Mouse (Mus musculus) intestine, postnatal 0 days (tissue): Measurements from ENCODE around the gene Knstrn. TPM values are rescaled to one million over a fixed set of nuclear protein-coding genes. Genes with fewer than 3 reads are reported as not detected.
A peak's percentile ranks its signal among the peaks of the same experiment; 100 is the strongest.

Experiments used
- ATAC-seq: fragments of 200-750 bp; cut with Nextera tagmentation; 2 replicates; pipeline ENCODE4 v1.8.0; 2017; ENCODE audit warnings: mild to moderate bottlenecking, moderate TSS enrichment, moderate library complexity
- H3K27ac ChIP-seq: fragments of 300-500 bp; sonication (generic); 2 replicates; pipeline ENCODE4 v1.5.1; 2014; ENCODE audit warnings: mild to moderate bottlenecking, low read depth, low read length, moderate library complexity
- H3K27me3 ChIP-seq: fragments of 300-500 bp; sonication (generic); replicated peaks from 2 replicates; pipeline ENCODE4 v1.6.1; 2014; ENCODE audit warnings: low read length, mixed read lengths; ENCODE audit not compliant: control insufficient read depth, insufficient read depth
- H3K36me3 ChIP-seq: fragments of 300-500 bp; sonication (generic); 2 replicates; pipeline ENCODE4 v1.6.1; 2014; ENCODE audit warnings: mild to moderate bottlenecking, moderate library complexity; ENCODE audit not compliant: control insufficient read depth, insufficient read depth
- H3K4me1 ChIP-seq: fragments of 300-500 bp; sonication (generic); replicated peaks from 2 replicates; pipeline ENCODE4 v1.6.1; 2014; ENCODE audit warnings: antibody characterized with exemption, low read length, mixed read lengths; ENCODE audit not compliant: control insufficient read depth, insufficient read depth
- H3K4me2 ChIP-seq: fragments of 300-500 bp; sonication (generic); replicated peaks from 2 replicates; pipeline ENCODE4 v1.6.1; 2014; ENCODE audit warnings: low read depth, mild to moderate bottlenecking, moderate library complexity
- H3K4me3 ChIP-seq: fragments of 300-500 bp; sonication (generic); 2 replicates; pipeline ENCODE4 v1.5.1; 2014; ENCODE audit warnings: low read depth, low read length
- H3K9ac ChIP-seq: fragments of 300-500 bp; sonication (generic); 2 replicates; pipeline ENCODE4 v1.6.1; 2014; ENCODE audit warnings: mild to moderate bottlenecking, low read depth, low read length
- H3K9me3 ChIP-seq: fragments of 300-500 bp; sonication (generic); 2 replicates; pipeline ENCODE4 v1.6.1; 2016; ENCODE audit warnings: mixed run types; ENCODE audit not compliant: control insufficient read depth
- CTCF ChIP-seq: sonication (generic); IDR thresholded peaks from 2 replicates; pipeline ENCODE4 v1.5.1; 2016; ENCODE audit warnings: low read depth, mild to moderate bottlenecking, control low read depth, antibody characterized with exemption, moderate library complexity
- WGBS: fragments of 180-500 bp; shearing (Covaris S2); extraction: QIAGEN DNeasy Blood & Tissue Kit; methylation state at CpG from one replicate; pipeline ENCODE4 v1.1.7; 2014; 5-methylcytosine and 5-hydroxymethylcytosine counted together
- polyA plus RNA-seq: library from polyadenylated mRNA; unstranded; fragments of >200 nt; fragmentation: Nextera tagmentation; extraction: Ambion mirVana; gene quantifications from 2 replicates; pipeline ENCODE4 v1.2.1, GENCODE M21; 2015

The Knstrn gene
- polyA plus RNA-seq, result 21.9 and 26.4 TPM in 2 replicates

- peak; percentile 87 for ATAC-seq
- TF ChIP-seq CTCF, result peak; percentile 14; the same call in 1 of the 2 replicates
- H3K4me3 ChIP-seq, result peak within 1 kb of the TSS; percentile 82
- peak within 1 kb of the TSS; percentile 98 for H3K4me2 ChIP-seq
- no peaks in the 10 kb centered on the region for H3K9me3 ChIP-seq
- peaks cover 7% of the 10 kb centered on the region for H3K4me1 ChIP-seq
- peaks cover 17% of the 10 kb centered on the region for H3K36me3 ChIP-seq
- H3K9ac ChIP-seq, result peak within 1 kb of the TSS; percentile 67
- WGBS, result under 1% methylated on average over 49 of the region's 49 CpGs
- no peaks in the 10 kb centered on the region for H3K27me3 ChIP-seq
- peak within 1 kb of the TSS; percentile 46; the same call in 1 of the 2 replicates for H3K27ac ChIP-seq
Measured at GRCm38 (mm10) chr2:118813981-118814836, at the start of gene Knstrn. Gene Knstrn, plus strand, starts transcription at chr2:118814003.

- Histone ChIP-seq H3K27me3 (no peaks in the 10 kb centered on the region), H3K4me1 (peaks cover 22% of the 10 kb centered on the region; the same call in 1 of the 2 replicates), H3K9ac (no peak overlapping the region), H3K36me3 (no peaks in the 10 kb centered on the region), H3K9me3 (no peaks in the 10 kb centered on the region), H3K27ac (no peak overlapping the region), H3K4me3 (no peak overlapping the region), H3K4me2 (no peak overlapping the region)
- no peak for ATAC-seq
- WGBS, result 28% methylated on average over 11 of the region's 11 CpGs
- peak; percentile 78 for TF ChIP-seq CTCF
Measured at GRCm38 (mm10) chr2:118764094-118764831, 49.5 kb upstream of the Knstrn start.

- Histone ChIP-seq H3K27ac (no peak overlapping the region), H3K9ac (no peak overlapping the region), H3K27me3 (no peaks in the 10 kb centered on the region), H3K4me1 (peaks cover 19% of the 10 kb centered on the region; the same call in 1 of the 2 replicates), H3K4me3 (no peak overlapping the region), H3K4me2 (no peak overlapping the region), H3K9me3 (no peaks in the 10 kb centered on the region), H3K36me3 (no peaks in the 10 kb centered on the region)
- 82% methylated on average over 5 of the region's 5 CpGs for WGBS
- ATAC-seq, result no peak
- no peak for TF ChIP-seq CTCF
Measured at GRCm38 (mm10) chr2:118764875-118765274, 48.9 kb upstream of the Knstrn start.

- TF ChIP-seq CTCF, result peak; percentile 55
- Histone ChIP-seq H3K4me3 (no peak overlapping the region), H3K27ac (no peak overlapping the region), H3K27me3 (no peaks in the 10 kb centered on the region), H3K4me1 (peaks cover 16% of the 10 kb centered on the region; the same call in 1 of the 2 replicates), H3K9ac (no peak overlapping the region), H3K9me3 (no peaks in the 10 kb centered on the region), H3K36me3 (no peaks in the 10 kb centered on the region), H3K4me2 (no peak overlapping the region)
- 71% methylated on average over 10 of the region's 10 CpGs for WGBS
- no peak for ATAC-seq
Measured at GRCm38 (mm10) chr2:118766041-118767033, 47.5 kb upstream of the Knstrn start.

GRCm38 (mm10) chr2:118772158-118772874 lies 41.5 kb upstream of the Knstrn start, which contains the start of gene Phgr1:
Gene Phgr1, plus strand, starts transcription at chr2:118772769.
- H3K4me2 ChIP-seq, result peak within 1 kb of the TSS; percentile 37
- H3K36me3 ChIP-seq, result no peaks in the 10 kb centered on the region
- H3K9me3 ChIP-seq, result no peaks in the 10 kb centered on the region
- H3K4me3 ChIP-seq, result peak within 1 kb of the TSS; percentile 6; the same call in 1 of the 2 replicates
- H3K9ac ChIP-seq, result no peak within 1 kb of the TSS
- peak; percentile 82 for ATAC-seq
- H3K4me1 ChIP-seq, result peaks cover 11% of the 10 kb centered on the region; the same call in 1 of the 2 replicates
- H3K27ac ChIP-seq, result peak within 1 kb of the TSS; percentile 50
- 58% methylated on average over 6 of the region's 6 CpGs for WGBS
- no peaks in the 10 kb centered on the region for H3K27me3 ChIP-seq
- no peak for TF ChIP-seq CTCF
